In genomic region chr2:136891068-136891950, GRCm38 (mm10) we compare ENCODE assay signal across 8 mouse cellular contexts. TPM values are rescaled to one million over a fixed set of nuclear protein-coding genes. Genes with fewer than 3 reads are reported as not detected.
DNase-seq lines count a peak whose midpoint lies in the region; ATAC-seq and TF ChIP-seq lines count a peak whose summit lies in the region.

TSS of gene Slx4ip (plus strand) at chr2:136891218.
TSS of gene AL731706.1 (minus strand) at chr2:136891389.
TSS of gene Mkks (minus strand) at chr2:136891389.

- H3K27ac ChIP-seq in heart, embryonic 11.5 days (ENCODE audit: low read depth, low read length) = peak within 1 kb of the TSS; percentile 92
- peak within 1 kb of the TSS; percentile 93 for H3K27ac ChIP-seq in kidney, embryonic 16.5 days (ENCODE audit: low read length)
- H3K27ac ChIP-seq in liver, adult 2 months (replicated peaks; ENCODE audit: insufficient read depth, low read depth, low read length) = peak within 1 kb of the TSS; percentile 96

- H3K79me2 ChIP-seq in C2C12 (ENCODE audit: control insufficient read depth, insufficient read depth) = peaks cover 68% of the 10 kb centered on the region
- no peaks in the 10 kb centered on the region; the same call in 1 of the 2 replicates for H3K79me2 ChIP-seq in liver, adult 2 months (ENCODE audit: control insufficient read depth, insufficient read depth, low read length)
- H3K79me2 ChIP-seq in myocyte (ENCODE audit: control insufficient read depth, insufficient read depth) = peaks cover 37% of the 10 kb centered on the region

- ATAC-seq in heart, embryonic 11.5 days (replicated peaks; ENCODE audit: insufficient number of reproducible peaks, low FRiP score, low TSS enrichment) = peak; percentile 98
- ATAC-seq in kidney, embryonic 16.5 days (ENCODE audit: low FRiP score, low TSS enrichment) = peak; percentile 98

- no peak for TF ChIP-seq CTCF in C2C12 (IDR thresholded peaks at IDR 0.05; ENCODE audit: control insufficient read depth, insufficient read depth, insufficient read length)
- no peak for TF ChIP-seq CTCF in brain, embryonic 14.5 days (IDR thresholded peaks at IDR 0.05; ENCODE audit: borderline replicate concordance, extremely low read depth, insufficient read depth, insufficient read length)
- no peak for TF ChIP-seq CTCF in liver, adult 2 months (IDR thresholded peaks at IDR 0.05; ENCODE audit: low read depth, low read length)

- no peaks in the 10 kb centered on the region for H3K9me3 ChIP-seq in erythroblast, embryonic 14.5 days (ENCODE audit: control insufficient read depth, low read length)
- H3K9me3 ChIP-seq in heart, embryonic 11.5 days (replicated peaks; ENCODE audit: control insufficient read depth, low read length) = no peaks in the 10 kb centered on the region
- H3K9me3 ChIP-seq in kidney, embryonic 16.5 days (ENCODE audit: low read length) = no peaks in the 10 kb centered on the region

- peak within 1 kb of the TSS; percentile 69 for H3K4me3 ChIP-seq in C2C12 (ENCODE audit: insufficient read depth, poor library complexity, severe bottlenecking)
- H3K4me3 ChIP-seq in erythroblast, embryonic 14.5 days (replicated peaks) = peak within 1 kb of the TSS; percentile 97
- H3K4me3 ChIP-seq in heart, embryonic 11.5 days (ENCODE audit: low read depth, low read length) = peak within 1 kb of the TSS; percentile 82
- H3K4me3 ChIP-seq in kidney, embryonic 16.5 days (ENCODE audit: low read length) = peak within 1 kb of the TSS; percentile 90
- H3K4me3 ChIP-seq in liver, adult 2 months (ENCODE audit: insufficient read depth, low read depth, low read length) = peak within 1 kb of the TSS; percentile 82
- H3K4me3 ChIP-seq in myocyte = peak within 1 kb of the TSS; percentile 38

- under 1% methylated on average over 49 of the region's 49 CpGs for WGBS in heart, embryonic 11.5 days (ENCODE audit: insufficient replicate concordance)
- under 1% methylated on average over 49 of the region's 49 CpGs for WGBS in kidney, embryonic 16.5 days
- under 1% methylated on average over 49 of the region's 49 CpGs for WGBS in liver, adult 2 months

- peak; percentile 100 for DNase-seq in brain, embryonic 14.5 days (ENCODE audit: low read depth)
- DNase-seq in liver, adult 2 months (ENCODE audit: extremely low read depth, low read depth, low spot score) = peak; percentile 99
- peak; percentile 100 for DNase-seq in splenic B cell, adult 2 months (ENCODE audit: low read depth, low spot score)

- TF ChIP-seq POLR2A in brain, embryonic 14.5 days (IDR thresholded peaks at IDR 0.05; ENCODE audit: borderline replicate concordance, extremely low read depth, insufficient read depth, insufficient read length, poor library complexity, severe bottlenecking) = peak; percentile 63; the same call in 1 of the 2 replicates
- TF ChIP-seq POLR2A in liver, adult 2 months (IDR thresholded peaks at IDR 0.05; ENCODE audit: extremely low read depth, insufficient read depth, low read length) = peak; percentile 79
- peak; percentile 88 for TF ChIP-seq POLR2A in myocyte (IDR thresholded peaks at IDR 0.05; ENCODE audit: insufficient read length, low read depth)

- H3K79me3 ChIP-seq in C2C12 (ENCODE audit: low read depth) = peaks cover 32% of the 10 kb centered on the region

- H3K4me1 ChIP-seq in erythroblast, embryonic 14.5 days (ENCODE audit: control insufficient read depth) = peaks cover 36% of the 10 kb centered on the region
- no peaks in the 10 kb centered on the region; the same call in 1 of the 2 replicates for H3K4me1 ChIP-seq in heart, embryonic 11.5 days (ENCODE audit: control insufficient read depth, insufficient read depth, low read length)
- peaks cover 16% of the 10 kb centered on the region; the same call in 1 of the 2 replicates for H3K4me1 ChIP-seq in kidney, embryonic 16.5 days (ENCODE audit: insufficient read depth, low read length)
- peaks cover 13% of the 10 kb centered on the region for H3K4me1 ChIP-seq in liver, adult 2 months (ENCODE audit: control insufficient read depth, insufficient read depth, low read length)

- H3K27me3 ChIP-seq in C2C12 (ENCODE audit: control insufficient read depth, insufficient read depth, insufficient read length) (no peaks in the 10 kb centered on the region), myocyte (ENCODE audit: control insufficient read depth, insufficient read depth, insufficient read length) (no peaks in the 10 kb centered on the region)
- no peaks in the 10 kb centered on the region for H3K27me3 ChIP-seq in erythroblast, embryonic 14.5 days (ENCODE audit: control insufficient read depth)
- no peaks in the 10 kb centered on the region for H3K27me3 ChIP-seq in heart, embryonic 11.5 days (ENCODE audit: control insufficient read depth, insufficient read depth, low read length)
- H3K27me3 ChIP-seq in kidney, embryonic 16.5 days (ENCODE audit: insufficient read depth, low read length) = no peaks in the 10 kb centered on the region
- no peaks in the 10 kb centered on the region for H3K27me3 ChIP-seq in liver, adult 2 months (ENCODE audit: control insufficient read depth, insufficient read depth, low read length)
- H3K27me3 ChIP-seq in splenic B cell, adult 2 months (ENCODE audit: control insufficient read depth, insufficient read depth, low read length, poor library complexity, severe bottlenecking) = no peaks in the 10 kb centered on the region

- peak within 1 kb of the TSS; percentile 64 for H3K4me2 ChIP-seq in heart, embryonic 11.5 days
- H3K4me2 ChIP-seq in kidney, embryonic 16.5 days (replicated peaks; ENCODE audit: low read depth, low read length) = peak within 1 kb of the TSS; percentile 55
- H3K4me2 ChIP-seq in myocyte (ENCODE audit: low read depth) = peak within 1 kb of the TSS; percentile 86

- H3ac ChIP-seq in C2C12 (ENCODE audit: control insufficient read depth, insufficient read length, low read depth) = peak within 1 kb of the TSS; percentile 90
- H3ac ChIP-seq in myocyte (ENCODE audit: control insufficient read depth, insufficient read length) = peak within 1 kb of the TSS; percentile 51

- peaks cover 3% of the 10 kb centered on the region for H3K36me3 ChIP-seq in C2C12 (ENCODE audit: control insufficient read depth, insufficient read depth)
- peaks cover 4% of the 10 kb centered on the region for H3K36me3 ChIP-seq in erythroblast, embryonic 14.5 days (ENCODE audit: control insufficient read depth)
- H3K36me3 ChIP-seq in heart, embryonic 11.5 days (ENCODE audit: control insufficient read depth, insufficient read depth, low read length) = no peaks in the 10 kb centered on the region
- H3K36me3 ChIP-seq in kidney, embryonic 16.5 days (ENCODE audit: insufficient read depth, low read length) = no peaks in the 10 kb centered on the region; the same call in 1 of the 2 replicates
- H3K36me3 ChIP-seq in liver, adult 2 months (ENCODE audit: control insufficient read depth, insufficient read depth, low read length) = no peaks in the 10 kb centered on the region
- H3K36me3 ChIP-seq in myocyte (ENCODE audit: control insufficient read depth, insufficient read depth) = no peaks in the 10 kb centered on the region
- no peaks in the 10 kb centered on the region for H3K36me3 ChIP-seq in splenic B cell, adult 2 months (ENCODE audit: control insufficient read depth, insufficient read depth, low read length, poor library complexity, severe bottlenecking)

- H3K9ac ChIP-seq in heart, embryonic 11.5 days (ENCODE audit: low read depth, low read length) = peak within 1 kb of the TSS; percentile 93
- H3K9ac ChIP-seq in kidney, embryonic 16.5 days (replicated peaks; ENCODE audit: low read length) = peak within 1 kb of the TSS; percentile 87
- peak within 1 kb of the TSS; percentile 90 for H3K9ac ChIP-seq in liver, adult 2 months (ENCODE audit: low read depth, low read length)

TF ChIP-seq in C2C12, 6 proteins besides CTCF, POLR2A, EP300 and RAD21 (continues in another document):
- TF ChIP-seq MAX (IDR thresholded peaks at IDR 0.05) (no peak), USF1 (IDR thresholded peaks at IDR 0.05; ENCODE audit: low read depth) (no peak), FOSL1 (IDR thresholded peaks at IDR 0.05; ENCODE audit: insufficient read depth, low read length, poor library complexity, severe bottlenecking) (no peak), MYOG (IDR thresholded peaks at IDR 0.05; ENCODE audit: control insufficient read depth, extremely low read depth, insufficient read length) (no peak)

TF ChIP-seq in myocyte, 11 proteins besides CTCF, POLR2A, EP300 and RAD21 (continues in another document):
- TF ChIP-seq POLR2AphosphoS2 (IDR thresholded peaks at IDR 0.05; ENCODE audit: insufficient read length, low read depth) = peak; percentile 86
- no peak for TF ChIP-seq CEBPB (IDR thresholded peaks at IDR 0.05; ENCODE audit: insufficient read depth, poor library complexity, severe bottlenecking)
- TF ChIP-seq TCF12 (IDR thresholded peaks at IDR 0.05; ENCODE audit: insufficient read depth, poor library complexity, severe bottlenecking) = no peak
- no peak for TF ChIP-seq TCF3 (IDR thresholded peaks at IDR 0.05; ENCODE audit: insufficient read length, low read depth)
- no peak for TF ChIP-seq MAX (IDR thresholded peaks at IDR 0.05; ENCODE audit: low read depth)

RNA-seq across cellular contexts. Expression of gene Slx4ip, which starts in this region (rescaled TPM):
- polyA plus RNA-seq in C2C12 (2012; fragmentation: generic; extraction: Trizol) (1.1 TPM), myocyte (2012; fragmentation: generic; extraction: Trizol) (1.2 TPM)
- polyA plus RNA-seq in brain, embryonic 14.5 days (2012; rRNA removed) = 5.0 and 8.3 TPM in 2 replicates
- polyA plus RNA-seq in erythroblast, embryonic 14.5 days (2012) = 0.05 and 0.07 TPM in 2 replicates
- 4.6 and 5.9 TPM in 2 replicates for polyA plus RNA-seq in heart, embryonic 11.5 days (2014; fragmentation: Nextera tagmentation; extraction: Ambion mirVana)
- polyA plus RNA-seq in kidney, embryonic 16.5 days (2015; fragmentation: Nextera tagmentation; extraction: Ambion mirVana) = 6.5 and 8.1 TPM in 2 replicates
- 1.5 and 1.8 TPM in 2 replicates for total RNA-seq in liver, adult 2 months (2014; rRNA removed)
- polyA plus RNA-seq in liver, adult 2 months (2012; rRNA removed) = 0.18 and 0.46 TPM in 2 replicates

RNA-seq across cellular contexts. Expression of gene AL731706.1, which starts in this region (rescaled TPM):
- polyA plus RNA-seq in C2C12 (2012; fragmentation: generic; extraction: Trizol) (31.1 TPM), myocyte (2012; fragmentation: generic; extraction: Trizol) (19.5 TPM)
- polyA plus RNA-seq in brain, embryonic 14.5 days (2012; rRNA removed) = 10.0 and 12.5 TPM in 2 replicates
- 0.08 TPM in 2 replicates for polyA plus RNA-seq in erythroblast, embryonic 14.5 days (2012)
- 44.0 and 45.4 TPM in 2 replicates for polyA plus RNA-seq in heart, embryonic 11.5 days (2014; fragmentation: Nextera tagmentation; extraction: Ambion mirVana)
- polyA plus RNA-seq in kidney, embryonic 16.5 days (2015; fragmentation: Nextera tagmentation; extraction: Ambion mirVana) = 29.4 and 32.5 TPM in 2 replicates
- 1.8 TPM in 1 of 2 replicates, not detected in the other for total RNA-seq in liver, adult 2 months (2014; rRNA removed)
- 6.1 and 8.0 TPM in 2 replicates for polyA plus RNA-seq in liver, adult 2 months (2012; rRNA removed)

RNA-seq across cellular contexts. Expression of gene Mkks, which starts in this region (rescaled TPM):
- polyA plus RNA-seq in C2C12 (2012; fragmentation: generic; extraction: Trizol) (5.2 TPM), myocyte (2012; fragmentation: generic; extraction: Trizol) (3.4 TPM)
- 9.9 and 10.6 TPM in 2 replicates for polyA plus RNA-seq in brain, embryonic 14.5 days (2012; rRNA removed)
- 0.07 TPM in 1 of 2 replicates, not detected in the other for polyA plus RNA-seq in erythroblast, embryonic 14.5 days (2012)
- polyA plus RNA-seq in heart, embryonic 11.5 days (2014; fragmentation: Nextera tagmentation; extraction: Ambion mirVana) = 17.6 and 20.8 TPM in 2 replicates
- 17.1 and 18.2 TPM in 2 replicates for polyA plus RNA-seq in kidney, embryonic 16.5 days (2015; fragmentation: Nextera tagmentation; extraction: Ambion mirVana)
- 17.2 and 19.5 TPM in 2 replicates for total RNA-seq in liver, adult 2 months (2014; rRNA removed)
- polyA plus RNA-seq in liver, adult 2 months (2012; rRNA removed) = 3.8 and 5.2 TPM in 2 replicates

Comparison
In these comparisons a context has a peak if more than half of its experiments do, and no peak if none do; other contexts are left out.
1. Peak in every context shown above with its lines: DNase-seq, ATAC-seq, H3K4me3 ChIP-seq and H3K27ac ChIP-seq.
2. H3K4me3 ChIP-seq: peak in every context shown above with its lines; median percentile 97 in erythroblast, embryonic 14.5 days; 90 in kidney, embryonic 16.5 days; 82 in heart, embryonic 11.5 days; 82 in liver, adult 2 months; 69 in C2C12; 38 in myocyte.